Mouse (Mus musculus): ENCODE measurements around the gene Dph3. TPM values are rescaled to one million over a fixed set of nuclear protein-coding genes. Genes with fewer than 3 reads are reported as not detected.

The Dph3 gene
- polyA plus RNA-seq (2017; shearing (Covaris generic)) = 10 to 100 TPM; 85.3 to 92.2 TPM

GRCm38 (mm10) chr14:32085486-32086201 lies at the start of gene Dph3:
Dph3 (minus strand) TSS chr14:32085729.

GRCm38 (mm10) chr14:32084761-32085485 lies 606 bp downstream of the Dph3 start, which contains the start of gene Oxnad1:
Oxnad1 (plus strand) TSS chr14:32085374.

Other genes starting within 250 kb of the Dph3 start
- gene Galnt15, start 56.7 kb downstream of the Dph3 start, polyA plus RNA-seq (2017; shearing (Covaris generic)) = under 1 TPM in 1 of 2 experiments, not detected in 1; 0.07 TPM
- 10 to 100 TPM in 1 of 2 experiments, 1 to 10 TPM in 1; 8.4 to 13.5 TPM for gene Oxnad1, start 355 bp downstream of the Dph3 start, polyA plus RNA-seq (2017; shearing (Covaris generic))
- gene Msmb, start 56.3 kb upstream of the Dph3 start, polyA plus RNA-seq (2017; shearing (Covaris generic)) = not detected
- 10 to 100 TPM; 79.2 to 79.7 TPM for gene Ncoa4, start 74.1 kb upstream of the Dph3 start, polyA plus RNA-seq (2017; shearing (Covaris generic))
- gene Timm23, start 116.2 kb upstream of the Dph3 start, polyA plus RNA-seq (2017; shearing (Covaris generic)) = 100 to 1,000 TPM; 107 to 148 TPM
- gene Parg, start 116.2 kb upstream of the Dph3 start, polyA plus RNA-seq (2017; shearing (Covaris generic)) = 10 to 100 TPM; 62.1 to 80.3 TPM
- under 1 TPM; 0.07 to 0.20 TPM for gene Ogdhl, start 236.3 kb upstream of the Dph3 start, polyA plus RNA-seq (2017; shearing (Covaris generic))